Mouse (Mus musculus): ENCODE measurements around the gene Sycp2. TPM values are rescaled to one million over a fixed set of nuclear protein-coding genes. Genes with fewer than 3 reads are reported as not detected.

Gene Sycp2
- total RNA-seq (2021) = 1 to 10 TPM; 1.4 to 2.3 TPM
- long read RNA-seq, experiment 1, partial matches to known transcripts = 0 of 1 reads
- long read RNA-seq, experiment 1, other reads (novel, unspliced or antisense) = 1 of 1 reads
- long read RNA-seq, experiment 2 = 0 reads

DNA sequence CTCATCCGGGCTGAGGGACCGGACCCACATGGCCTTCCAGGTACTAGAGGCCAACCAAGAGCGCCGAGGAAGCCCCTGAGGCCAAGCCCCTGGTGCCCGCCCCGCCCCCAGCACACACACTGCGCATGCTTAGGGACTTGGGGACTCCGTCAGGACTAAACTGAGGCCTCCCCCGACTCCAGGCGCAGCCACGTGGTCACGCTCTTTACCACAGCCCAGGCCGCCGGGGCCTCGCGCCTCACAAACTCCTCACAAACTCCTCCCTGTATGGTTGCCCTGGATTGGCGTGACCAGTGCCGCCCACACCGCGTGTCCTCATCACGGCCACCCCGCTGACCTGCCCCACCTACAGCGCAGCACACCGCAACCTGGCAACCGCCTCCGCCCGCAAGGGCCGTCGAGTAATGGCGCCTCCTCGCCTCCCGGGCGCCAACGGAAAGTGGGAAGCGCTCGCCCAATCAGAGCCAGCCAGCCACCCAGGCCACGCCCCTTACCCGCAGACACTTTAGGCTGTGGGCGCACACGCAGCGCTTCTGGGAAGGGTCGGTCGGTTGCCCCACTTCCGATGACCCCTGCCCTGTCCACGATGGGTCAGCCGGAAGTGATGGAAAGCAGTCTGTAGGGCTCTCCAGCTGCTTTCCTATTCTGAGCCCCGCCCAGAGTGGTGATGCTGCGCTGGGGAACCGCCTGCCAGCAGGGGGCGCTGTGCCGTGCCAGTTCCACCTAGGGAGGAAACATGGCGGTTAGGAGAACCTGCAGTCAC, at the start of gene Sycp2:
Gene Sycp2 (minus strand): TSS at position 633 of the 763 bp plus-strand sequence.
- intact Hi-C loops (cut with DNase I) = no loop called here
- no peak for DNase-seq

DNA sequence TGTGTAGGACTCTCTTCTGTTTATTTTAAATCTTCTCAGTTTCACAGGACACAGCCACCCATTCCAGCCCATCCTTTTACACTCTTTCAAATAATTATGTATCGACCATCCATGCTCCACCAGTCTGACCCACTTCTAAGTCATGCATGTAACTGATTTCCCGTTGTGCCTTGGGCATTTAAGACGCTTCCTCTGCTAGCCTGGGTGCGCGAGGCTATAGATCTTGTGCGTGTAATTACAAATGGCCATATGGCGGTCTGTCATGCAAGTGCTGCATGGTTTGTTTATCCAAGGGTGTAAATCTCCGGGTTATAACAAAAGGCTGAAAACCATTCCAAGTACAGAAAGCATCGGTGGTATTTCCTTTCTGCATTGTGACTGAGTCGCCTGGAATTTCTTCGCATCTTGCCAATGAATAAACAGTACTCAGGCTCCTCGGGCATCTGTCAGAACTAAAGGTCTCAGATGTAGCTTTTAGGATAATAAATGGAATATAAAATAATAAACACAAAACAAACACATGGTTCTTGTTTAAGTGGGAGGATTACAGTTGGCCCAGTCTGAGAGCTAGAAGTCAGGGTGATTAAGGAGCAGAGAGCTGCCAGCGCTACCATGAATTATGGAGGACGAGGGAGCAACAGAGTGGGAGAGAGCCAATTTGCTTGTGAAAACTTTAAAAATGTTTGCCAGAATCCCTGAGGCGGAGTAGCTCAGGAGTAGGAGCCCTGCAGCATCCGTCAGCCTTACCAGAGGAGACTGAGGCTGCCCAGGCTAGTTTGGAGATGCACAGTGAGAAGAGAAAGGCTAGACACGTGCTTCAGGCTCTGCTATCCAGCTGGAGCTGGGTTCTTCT, 47.4 kb upstream of the Sycp2 start:
- intact Hi-C loops (cut with DNase I) = no loop called here
- no peak for DNase-seq

DNA sequence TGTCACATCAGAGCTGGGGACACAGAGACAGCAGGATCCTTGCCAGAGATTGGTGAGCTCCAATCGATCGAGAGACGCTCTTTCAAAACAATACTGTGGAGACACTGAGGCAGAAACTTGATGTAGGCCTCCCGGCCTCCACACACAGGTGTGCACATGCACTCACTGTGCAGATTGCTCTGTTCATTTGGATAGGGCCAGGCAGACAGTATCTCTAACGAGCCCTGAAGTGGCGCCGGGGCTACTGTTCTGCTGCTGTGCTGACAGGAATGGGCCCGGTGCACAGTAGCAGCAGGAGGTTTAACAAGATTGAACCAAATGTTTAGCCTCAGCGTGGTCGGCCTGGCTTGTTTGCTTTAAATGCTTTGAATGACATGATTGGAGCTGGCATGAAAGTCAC, 43.5 kb upstream of the Sycp2 start:
- DNase-seq = no peak
- intact Hi-C loops (cut with DNase I) = no loop called here

DNA sequence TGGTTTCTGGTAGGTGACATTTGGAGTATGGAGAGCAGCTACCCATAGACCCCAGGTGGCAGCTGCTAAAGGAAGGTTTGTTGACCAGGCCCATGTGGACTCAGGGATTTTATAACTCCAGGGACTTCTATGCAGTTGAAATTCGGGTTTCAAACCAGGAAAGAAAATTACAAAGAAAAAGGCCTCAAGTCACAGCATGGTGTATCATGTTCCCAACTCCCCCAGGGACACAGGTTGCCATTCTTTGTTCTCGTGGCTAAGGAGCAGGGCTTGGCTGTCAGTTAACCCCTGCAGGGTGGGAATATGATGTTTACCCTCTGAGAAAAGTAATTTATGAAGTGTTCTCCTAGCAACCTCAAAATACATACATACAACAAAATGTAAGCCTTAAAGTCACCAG, 42.8 kb upstream of the Sycp2 start:
- no peak for DNase-seq

DNA sequence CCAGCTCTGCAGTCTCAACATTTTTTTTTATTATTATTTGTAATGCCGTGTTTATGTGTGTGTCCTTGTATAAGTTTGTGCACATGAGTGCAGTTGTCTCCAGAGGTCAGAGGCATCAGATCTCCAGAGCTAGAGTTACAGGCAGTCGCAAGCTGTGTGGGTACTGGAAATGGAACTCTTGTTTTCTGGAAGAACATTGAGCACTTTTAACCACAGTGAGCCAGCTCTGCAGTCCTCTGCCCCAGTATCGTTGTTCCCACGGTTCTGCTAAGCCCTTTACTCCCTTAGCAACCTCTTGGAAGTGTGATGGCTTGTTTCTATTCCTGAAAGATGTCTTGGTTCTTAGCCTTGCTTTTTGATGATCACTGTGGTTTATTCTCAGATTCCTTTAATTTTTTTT, 41.9 kb upstream of the Sycp2 start:
- DNase-seq = no peak
- intact Hi-C loops (cut with DNase I) = no loop called here

More for the DNA sequence above, 42.8 kb upstream of the Sycp2 start:
- intact Hi-C loops (cut with DNase I) = no loop called here

DNA sequence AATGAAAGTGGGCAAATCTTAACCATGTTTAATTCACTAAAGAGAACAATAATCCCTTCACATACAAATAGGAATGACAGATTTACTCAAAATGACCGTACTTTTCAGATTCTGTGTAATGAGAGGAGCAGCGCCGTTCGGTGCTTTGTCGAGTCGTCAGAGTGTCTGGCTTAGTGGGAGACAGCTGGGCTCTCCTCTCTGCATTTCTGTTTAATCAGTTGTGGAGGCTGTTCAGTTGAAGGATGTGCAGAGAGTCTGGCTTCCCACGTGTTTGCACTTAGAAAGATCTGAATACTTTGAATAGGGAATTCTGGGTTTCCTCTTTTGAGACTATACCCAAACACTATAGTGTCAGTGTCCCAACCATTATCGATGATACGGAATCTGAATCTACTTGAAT, 29.8 kb upstream of the Sycp2 start:
- DNase-seq = no peak
- intact Hi-C loops (cut with DNase I) = no loop called here

DNA sequence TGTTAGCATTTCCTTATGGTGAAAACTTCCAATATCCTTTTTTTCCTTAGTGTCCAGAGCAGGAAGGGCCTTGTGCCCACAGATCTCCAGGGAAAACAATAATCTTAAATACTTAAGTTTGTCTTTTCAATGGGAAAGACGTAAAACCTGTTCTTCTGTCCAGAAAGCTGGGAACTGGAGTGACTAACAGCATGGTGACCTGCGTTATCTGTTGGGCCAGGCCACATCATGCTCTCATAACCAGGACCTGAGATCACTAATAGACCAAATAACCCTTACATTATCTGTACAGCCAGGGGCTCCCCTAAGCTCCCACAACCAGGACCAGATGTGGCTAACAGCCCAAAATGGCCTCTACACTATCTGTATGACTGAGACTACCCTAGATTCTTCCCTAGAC, 26.4 kb upstream of the Sycp2 start:
- intact Hi-C loops (cut with DNase I) = no loop called here
- DNase-seq = no peak

DNA sequence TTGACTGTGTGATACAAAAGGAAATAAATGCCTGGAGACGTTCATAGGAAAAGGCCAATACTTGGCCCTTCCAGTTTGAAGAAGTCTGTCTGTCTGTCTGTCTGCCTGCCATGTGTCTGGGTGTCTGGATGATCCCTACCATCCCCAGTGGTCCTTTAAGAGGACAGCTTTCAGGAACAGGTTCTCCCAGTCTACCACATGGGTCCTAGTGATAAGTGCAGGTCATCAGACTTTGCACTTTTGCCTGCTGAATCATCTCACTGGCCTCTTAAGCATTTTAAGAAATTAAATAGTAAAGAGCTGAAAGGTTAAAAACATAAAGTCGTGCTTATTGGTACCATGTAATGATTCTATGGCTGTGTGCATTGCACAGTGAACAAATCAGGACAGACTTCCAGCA, 26.0 kb upstream of the Sycp2 start:
- no peak for DNase-seq
- intact Hi-C loops (cut with DNase I) = no loop called here

DNA sequence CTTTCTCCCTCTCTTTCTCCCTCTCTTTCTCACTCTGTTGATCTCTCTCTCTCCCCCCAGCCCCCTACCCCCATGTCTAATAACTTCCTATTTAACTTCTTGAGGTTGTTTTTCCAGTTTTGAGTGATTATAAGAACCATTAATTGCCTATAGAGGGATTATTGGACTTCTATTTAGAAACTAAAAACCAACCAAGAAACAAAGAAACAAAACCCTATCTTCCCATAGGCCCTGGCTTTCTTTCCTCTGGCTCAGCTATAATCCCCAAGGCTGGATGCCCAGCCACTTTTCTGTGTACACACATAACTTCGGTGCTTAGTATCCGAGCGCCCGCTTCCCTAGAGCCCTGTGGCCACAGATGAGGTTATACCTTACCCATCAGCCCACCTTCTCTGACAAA, 22.7 kb upstream of the Sycp2 start, which contains the start of gene Cdh26:
Gene Cdh26 (plus strand): TSS at position 301 of the 400 bp plus-strand sequence.
- intact Hi-C loops (cut with DNase I) = no loop called here

DNA sequence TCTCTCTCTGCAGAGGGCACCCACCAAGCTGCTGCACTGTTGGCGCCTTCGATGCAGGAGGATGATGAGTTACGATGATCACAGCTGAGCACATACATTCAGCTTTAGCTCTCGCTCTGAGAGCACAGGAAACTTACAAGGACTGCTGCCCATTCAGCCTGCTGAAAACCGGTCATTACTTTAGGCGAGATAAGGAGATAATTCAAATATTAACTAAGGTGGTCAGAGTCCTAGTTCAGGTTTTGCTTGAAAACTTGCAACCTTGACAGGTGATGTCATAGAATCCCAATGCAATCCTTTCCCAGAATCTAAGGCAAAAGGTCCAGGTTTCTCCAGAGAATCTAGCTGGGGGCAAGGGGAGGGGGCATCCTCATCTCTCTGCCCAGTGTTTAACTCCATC, 21.9 kb upstream of the Sycp2 start:
- intact Hi-C loops (cut with DNase I) = loop anchor here (5.0 to 10.0 kb wide), 2 partner anchors 145 to 238 kb away; no protein-coding TSS in a partner anchor
- no peak for DNase-seq

More for the DNA sequence above, 22.7 kb upstream of the Sycp2 start, which contains the start of gene Cdh26:
- no peak for DNase-seq

DNA sequence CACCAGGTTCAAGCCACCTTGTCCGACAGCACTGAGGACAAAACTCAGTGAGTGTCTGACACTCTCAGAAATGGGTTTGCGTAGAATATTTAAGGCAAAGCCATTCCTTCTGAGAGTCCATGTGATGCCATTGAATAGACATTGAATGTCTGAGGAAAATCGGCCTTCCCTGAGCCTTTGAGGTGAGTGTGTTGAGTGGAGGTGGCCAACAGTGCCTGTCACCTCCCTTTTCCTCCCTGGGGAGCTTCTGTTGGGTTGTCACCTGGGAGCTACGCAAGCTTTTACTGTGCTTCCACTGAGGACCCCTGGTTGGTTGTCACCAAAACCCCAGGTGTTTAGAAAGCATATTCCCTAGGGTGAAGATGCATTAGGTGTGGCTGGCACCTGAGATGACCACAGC, 21.2 kb upstream of the Sycp2 start:
- DNase-seq = no peak
- intact Hi-C loops (cut with DNase I) = loop anchor here (5.0 to 10.0 kb wide), 2 partner anchors 146 to 239 kb away; no protein-coding TSS in a partner anchor

DNA sequence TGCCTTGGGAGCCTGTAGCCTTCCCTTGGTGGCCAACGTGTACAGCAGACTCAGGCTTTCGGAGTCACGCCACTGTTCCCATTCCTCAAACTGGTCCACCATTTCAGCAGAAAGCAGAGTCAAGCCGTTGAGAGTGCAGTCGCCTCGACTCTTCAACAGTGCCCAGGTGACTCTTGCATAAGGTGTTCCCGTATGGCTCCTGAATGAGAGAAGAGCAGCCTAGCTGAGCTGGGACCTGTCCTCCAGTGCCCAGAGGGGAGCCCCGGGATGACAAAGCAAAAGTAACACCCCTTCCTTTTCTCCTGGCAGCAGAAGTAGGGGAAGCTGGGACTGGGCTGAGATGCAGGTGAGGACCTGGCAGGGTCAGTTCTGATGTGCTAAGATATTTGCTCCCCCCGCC, 20.7 kb upstream of the Sycp2 start:
- DNase-seq = no peak
- intact Hi-C loops (cut with DNase I) = loop anchor here (5.0 to 10.0 kb wide), 2 partner anchors 147 to 239 kb away; no protein-coding TSS in a partner anchor

DNA sequence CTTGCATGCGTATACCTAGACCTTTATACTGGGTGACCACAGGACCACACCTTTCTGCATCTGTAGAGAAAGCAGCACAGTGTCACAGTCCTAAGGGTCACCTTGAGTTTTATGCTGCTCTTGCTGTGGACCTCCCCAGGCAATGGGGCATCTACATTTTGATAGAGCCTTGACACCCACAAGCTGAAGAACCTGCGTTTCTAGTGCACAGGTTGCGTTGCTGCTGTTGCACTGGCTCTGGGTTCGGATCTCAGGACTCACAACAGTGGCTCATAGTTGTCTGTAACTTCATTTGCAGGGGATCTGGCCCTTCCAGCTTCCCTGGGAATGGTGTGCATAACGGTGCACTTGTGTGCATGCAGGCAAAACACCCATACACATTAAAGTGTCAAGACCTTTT, 19.7 kb upstream of the Sycp2 start:
- intact Hi-C loops (cut with DNase I) = loop anchor here (5.0 to 10.0 kb wide), 2 partner anchors 148 to 240 kb away; no protein-coding TSS in a partner anchor
- DNase-seq = no peak

DNA sequence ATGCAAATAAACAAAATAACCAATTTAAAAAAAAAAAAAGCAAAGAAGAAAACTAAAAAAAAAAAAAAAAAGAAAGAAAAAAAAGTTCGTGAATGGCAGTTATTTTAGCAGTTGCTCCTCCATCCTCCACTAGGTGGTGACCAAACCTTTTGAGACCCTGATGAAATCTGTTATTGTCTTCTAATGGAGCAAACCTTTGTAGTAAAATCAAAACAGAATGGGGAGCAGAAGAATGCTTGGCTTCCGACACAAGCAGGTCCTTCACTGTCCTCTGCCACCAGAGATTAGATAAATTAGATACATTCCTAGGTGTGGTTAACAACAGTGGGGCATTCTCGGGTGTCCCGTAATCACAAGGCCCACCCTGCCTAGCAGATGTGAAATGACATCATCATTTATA, 18.7 kb upstream of the Sycp2 start:
- DNase-seq = peak in 1 of 2 experiments; percentile 45
- intact Hi-C loops (cut with DNase I) = loop anchor here (1.0 to 10.0 kb wide), 3 partner anchors 81 to 241 kb away; no protein-coding TSS in a partner anchor

DNA sequence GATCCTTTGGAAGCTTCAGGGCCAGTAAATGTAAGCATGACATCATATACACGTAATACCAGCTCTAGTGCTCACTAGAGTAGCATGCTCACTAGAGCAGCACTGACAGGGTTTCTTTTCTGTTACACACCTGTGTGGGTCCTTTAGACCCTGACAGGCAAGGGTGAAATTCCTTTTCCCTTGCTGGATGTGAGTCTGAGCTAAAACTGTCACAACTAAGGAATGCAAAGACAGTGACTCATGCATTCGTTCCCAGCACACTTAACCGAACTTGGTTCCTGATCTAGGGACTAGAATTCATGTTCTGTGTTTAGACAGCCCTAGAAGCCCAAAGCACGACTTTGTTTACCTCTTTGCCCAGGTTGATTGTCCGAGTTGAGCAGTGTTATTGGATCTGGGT, 15.7 kb upstream of the Sycp2 start:
- intact Hi-C loops (cut with DNase I) = loop anchor here (10.0 kb wide), 1 partner anchor 152 kb away; no protein-coding TSS in a partner anchor
- no peak for DNase-seq

DNA sequence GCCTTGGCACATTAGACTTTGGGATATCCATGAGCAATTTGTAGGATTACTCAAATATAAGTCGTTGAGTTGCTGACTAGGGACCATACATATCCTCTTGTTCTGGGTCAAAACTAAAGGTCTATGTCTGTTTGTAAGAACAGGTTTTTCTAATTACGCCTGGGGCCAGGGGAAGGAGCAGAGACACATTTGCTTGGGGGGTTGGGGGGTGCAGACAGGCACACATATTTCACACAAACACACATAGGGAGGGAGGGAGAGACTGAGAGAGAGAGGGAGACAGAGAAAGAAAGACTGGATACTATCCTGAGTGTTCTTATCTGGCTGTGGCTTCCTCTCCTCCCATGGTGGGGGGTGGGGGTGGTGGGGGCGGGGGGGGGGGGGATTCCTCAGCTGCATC, 14.7 kb upstream of the Sycp2 start:
- no peak for DNase-seq
- intact Hi-C loops (cut with DNase I) = loop anchor here (10.0 kb wide), 1 partner anchor 153 kb away; no protein-coding TSS in a partner anchor

DNA sequence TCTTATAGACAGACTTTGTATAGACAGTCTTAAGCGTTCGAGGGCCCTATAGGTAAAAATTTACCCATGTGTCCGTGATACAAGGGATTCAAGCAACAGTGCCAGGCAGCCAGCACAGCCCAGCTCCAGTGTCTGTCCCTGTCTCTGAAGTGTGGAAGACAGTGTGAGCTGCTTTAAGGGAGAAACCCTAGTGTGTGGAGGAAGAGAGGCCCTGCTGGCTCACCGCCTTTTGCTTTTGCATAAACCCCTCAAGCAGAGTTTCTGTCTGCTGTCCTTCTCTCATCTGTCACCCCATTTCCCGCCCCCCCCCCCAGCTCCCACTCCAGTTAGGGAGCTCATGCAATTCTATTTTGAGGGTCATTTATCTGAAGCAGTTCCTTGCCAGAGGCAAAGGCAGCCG, 14.1 kb upstream of the Sycp2 start:
- intact Hi-C loops (cut with DNase I) = loop anchor here (10.0 kb wide), 1 partner anchor 153 kb away; no protein-coding TSS in a partner anchor
- no peak for DNase-seq

DNA sequence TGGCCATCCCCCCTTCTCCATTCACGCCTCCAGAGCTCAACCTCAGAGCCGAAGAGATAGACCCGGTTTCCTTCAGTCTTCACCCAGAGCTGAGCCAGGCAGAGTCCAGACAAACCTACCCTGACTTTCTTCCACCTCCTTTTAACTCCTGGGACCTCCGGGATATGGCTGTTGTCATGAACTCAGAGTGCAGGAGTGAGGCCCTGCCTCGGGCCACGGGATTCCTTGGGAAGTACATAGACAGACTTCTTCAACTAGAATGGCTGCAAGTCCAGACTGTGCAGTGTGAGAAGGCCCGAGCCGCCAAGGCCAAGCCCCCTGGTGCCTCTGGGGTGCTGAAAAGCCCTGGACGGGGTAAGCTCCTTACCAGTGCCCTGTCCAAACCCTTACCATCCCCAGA, 13.1 kb upstream of the Sycp2 start:
- intact Hi-C loops (cut with DNase I) = loop anchor here (10.0 kb wide), 1 partner anchor 154 kb away; no protein-coding TSS in a partner anchor
- DNase-seq = no peak

DNA sequence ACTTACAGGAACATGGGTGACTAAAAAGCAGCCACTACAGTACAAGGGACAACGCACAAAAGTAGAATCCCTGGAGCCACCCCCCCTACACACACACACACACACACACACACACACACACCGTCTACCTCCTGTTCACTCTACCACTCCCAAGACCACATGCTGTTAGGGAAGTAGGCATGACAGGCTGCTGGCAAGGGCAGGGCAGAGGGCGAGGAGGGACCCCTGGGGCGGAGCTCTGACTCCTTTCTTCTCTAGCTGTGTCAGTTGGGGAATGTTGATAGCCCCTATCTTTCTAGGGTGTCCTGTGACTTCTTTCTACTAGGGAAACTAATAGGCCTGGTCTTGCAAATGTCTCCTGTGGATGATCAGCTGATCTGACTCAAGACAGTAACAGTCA, 9.5 kb upstream of the Sycp2 start:
- peak in 1 of 2 experiments; percentile 13 for DNase-seq
- intact Hi-C loops (cut with DNase I) = no loop called here

DNA sequence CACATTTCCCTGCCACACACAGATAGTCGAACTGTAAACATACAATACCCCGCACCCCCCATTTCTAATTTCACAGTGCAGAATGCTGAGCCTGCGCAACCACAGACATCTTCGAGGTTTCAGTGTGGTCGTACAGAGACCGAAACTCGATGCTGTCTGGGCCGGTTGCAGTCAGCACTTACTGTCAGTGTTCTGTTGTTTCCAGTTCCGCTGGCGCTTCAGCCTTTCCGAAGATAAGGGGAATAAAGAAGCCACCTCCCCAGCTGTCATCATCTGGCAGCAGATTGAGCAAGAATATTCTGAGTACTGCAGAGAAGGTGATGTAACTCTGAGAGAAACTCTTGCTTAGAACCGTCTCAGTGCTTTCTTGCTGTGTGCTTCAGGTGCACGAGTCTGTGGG, 8.9 kb upstream of the Sycp2 start:
- intact Hi-C loops (cut with DNase I) = no loop called here
- DNase-seq = peak; percentile 23 to 31

DNA sequence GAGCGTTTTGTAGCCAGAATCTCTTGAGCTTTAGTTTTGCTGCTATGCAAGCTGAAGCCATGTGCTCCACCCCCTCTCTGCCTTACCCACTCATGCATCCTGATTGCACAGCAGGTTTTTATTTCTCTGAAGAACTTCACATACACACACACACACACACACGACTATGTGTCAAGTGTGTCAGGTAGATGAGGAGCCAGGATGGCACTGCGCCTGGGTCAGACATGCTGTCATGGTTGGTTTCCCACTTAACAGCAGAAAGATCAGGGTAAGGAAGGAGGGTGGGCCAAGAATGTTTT, 7.6 kb upstream of the Sycp2 start:
- DNase-seq = no peak
- intact Hi-C loops (cut with DNase I) = no loop called here
